Mouse (Mus musculus) ES-E14 (cell line): ENCODE measurements around the gene Cap2. TPM values are rescaled to one million over a fixed set of nuclear protein-coding genes. Genes with fewer than 3 reads are reported as not detected.

Source experiments
- DNase-seq: peaks from one replicate; pipeline ENCODE4 v3.0.0-alpha.2; 2013; ENCODE audit warnings: low read depth, low spot score
- H3K27ac ChIP-seq: 2 replicates; pipeline ENCODE4 v1.5.1; 2012; ENCODE audit warnings: low read depth, mild to moderate bottlenecking, low read length, moderate library complexity, mixed read lengths; ENCODE audit not compliant: poor library complexity, insufficient read depth, severe bottlenecking
- H3K36me3 ChIP-seq: 2 replicates; pipeline ENCODE4 v1.6.1; 2012; ENCODE audit warnings: mild to moderate bottlenecking, low read length, moderate library complexity, mixed read lengths; ENCODE audit not compliant: control insufficient read depth, poor library complexity, insufficient read depth, severe bottlenecking
- H3K4me1 ChIP-seq, 2 experiments: fragments of 150-350 bp in 1 of 2; sonication (generic) in 1 of 2; 2 replicates each; pipeline ENCODE4 v1.6.1; 2012; ENCODE audit warnings: low read length in 2 of 2, mild to moderate bottlenecking in 1 of 2, mixed read lengths in 1 of 2; ENCODE audit not compliant: control insufficient read depth in 2 of 2, insufficient read depth in 2 of 2, poor library complexity in 1 of 2
- H3K4me3 ChIP-seq, 2 experiments: fragments of 150-350 bp in 1 of 2; sonication (generic) in 1 of 2; 2 replicates each; pipeline ENCODE4 v1.5.1; 2012; ENCODE audit warnings: low read length in 2 of 2, low read depth in 1 of 2, mild to moderate bottlenecking in 1 of 2, mixed read lengths in 1 of 2; ENCODE audit not compliant: insufficient read depth in 1 of 2, poor library complexity in 1 of 2, severe bottlenecking in 1 of 2
- H3K9ac ChIP-seq: 2 replicates; pipeline ENCODE4 v1.6.1; 2012; ENCODE audit warnings: low read depth, mild to moderate bottlenecking, low read length, mixed read lengths; ENCODE audit not compliant: poor library complexity, insufficient read depth, severe bottlenecking
- H3K9me3 ChIP-seq: fragments of 150-350 bp; sonication (generic); 2 replicates; pipeline ENCODE4 v1.6.1; 2012; ENCODE audit warnings: low read depth, mild to moderate bottlenecking, low read length; ENCODE audit not compliant: control insufficient read depth, insufficient read depth
- CHD2 ChIP-seq: IDR thresholded peaks from 2 replicates; pipeline ENCODE4 v1.6.1; 2014; ENCODE audit warnings: mild to moderate bottlenecking, low read depth, low read length, inconsistent platforms
- HCFC1 ChIP-seq: IDR thresholded peaks from 2 replicates; pipeline ENCODE4 v1.6.1; 2012; ENCODE audit warnings: low read length, inconsistent platforms, borderline replicate concordance; ENCODE audit not compliant: insufficient read depth
- MAFK ChIP-seq: IDR thresholded peaks from 2 replicates; pipeline ENCODE4 v1.6.1; 2014; ENCODE audit warnings: mild to moderate bottlenecking, low read depth, low read length, inconsistent platforms; ENCODE audit not compliant: insufficient read depth
- ZC3H11A ChIP-seq: IDR thresholded peaks from 2 replicates; pipeline ENCODE4 v1.6.1; 2012; ENCODE audit warnings: low read depth, mild to moderate bottlenecking, inconsistent platforms, low read length, borderline replicate concordance
- ZNF384 ChIP-seq: IDR thresholded peaks from 2 replicates; pipeline ENCODE4 v1.6.1; 2012; ENCODE audit warnings: low read depth, low read length, inconsistent platforms
- in situ Hi-C, 2 experiments: fragments of 600-800 bp; cut with MboI; formaldehyde crosslinking; loops; one replicate each; pipeline ENCODE4 v1.15.1; 2025; ENCODE audit warnings: low sequenced_read_pairs in 2 of 2, inconsistent platforms in 1 of 2; ENCODE audit not compliant: unreplicated experiment in 2 of 2
- total RNA-seq: library from RNA; depleted of rRNA; stranded (reverse); fragments of 300-350 nt; gene quantifications from 2 replicates; pipeline ENCODE4 v1.2.3, GENCODE M21; 2012

Cap2 gene
- total RNA-seq, 1 experiment, result 5.1 TPM

DNA sequence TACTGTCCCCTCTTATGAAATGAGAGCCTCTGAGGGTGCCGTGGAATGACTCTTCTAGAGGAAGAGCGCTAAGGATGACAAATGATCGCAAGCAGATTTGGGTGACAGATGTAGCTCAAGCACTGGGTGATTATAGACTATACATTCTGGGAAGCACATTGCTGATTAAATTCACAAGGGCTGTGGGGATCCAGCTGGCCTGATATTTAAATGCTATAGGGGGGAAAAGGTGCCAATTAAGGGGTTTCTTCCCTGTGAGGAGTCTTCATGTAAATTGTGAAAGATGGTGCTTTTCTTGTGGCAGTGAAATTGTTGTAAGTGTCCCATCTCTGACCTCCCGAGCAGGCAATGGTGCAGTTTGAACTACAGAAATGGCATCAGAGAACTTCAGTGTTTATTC is 73.1 kb downstream of the Cap2 start:
- TF ChIP-seq ZC3H11A, result no peak
- no peak for TF ChIP-seq MAFK
- TF ChIP-seq HCFC1, result no peak
- no peak for TF ChIP-seq CHD2
- TF ChIP-seq ZNF384, result no peak
- in situ Hi-C loops, result no loop called here

DNA sequence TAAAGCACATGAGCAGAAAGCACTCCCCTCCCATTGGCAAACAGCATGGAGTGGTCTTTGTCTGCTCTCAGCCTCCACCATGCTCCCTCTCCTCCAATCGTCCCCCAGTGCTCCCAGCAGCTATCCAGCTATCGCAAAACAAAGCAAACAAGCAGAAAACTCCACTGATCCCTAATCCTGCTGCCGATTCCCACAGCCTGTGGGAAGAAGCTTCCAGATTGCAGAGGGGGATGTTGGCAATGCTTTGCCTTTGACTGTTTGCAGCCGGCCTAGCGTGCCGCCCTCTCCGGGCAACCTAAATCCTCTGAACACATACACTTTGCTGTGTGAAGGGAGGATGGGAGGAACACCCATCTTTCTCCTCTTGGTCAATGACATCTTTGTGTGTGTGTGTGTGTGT is 83.2 kb downstream of the Cap2 start:
- Histone ChIP-seq H3K9me3 (no peaks in the 10 kb centered on the region), H3K4me3 (no peak overlapping the region), H3K27ac (no peak overlapping the region), H3K4me1 (no peaks in the 10 kb centered on the region), H3K9ac (no peak overlapping the region), H3K36me3 (no peaks in the 10 kb centered on the region)
- in situ Hi-C loops, result no loop called here
- DNase-seq, result no peak
- TF ChIP-seq CHD2 (no peak), ZC3H11A (no peak), HCFC1 (no peak), ZNF384 (no peak), MAFK (no peak)

More for the DNA sequence above, 73.1 kb downstream of the Cap2 start:
- Histone ChIP-seq H3K4me1 (no peaks in the 10 kb centered on the region), H3K36me3 (no peaks in the 10 kb centered on the region), H3K4me3 (no peak overlapping the region), H3K9me3 (no peaks in the 10 kb centered on the region), H3K27ac (no peak overlapping the region), H3K9ac (no peak overlapping the region)
- no peak for DNase-seq

DNA sequence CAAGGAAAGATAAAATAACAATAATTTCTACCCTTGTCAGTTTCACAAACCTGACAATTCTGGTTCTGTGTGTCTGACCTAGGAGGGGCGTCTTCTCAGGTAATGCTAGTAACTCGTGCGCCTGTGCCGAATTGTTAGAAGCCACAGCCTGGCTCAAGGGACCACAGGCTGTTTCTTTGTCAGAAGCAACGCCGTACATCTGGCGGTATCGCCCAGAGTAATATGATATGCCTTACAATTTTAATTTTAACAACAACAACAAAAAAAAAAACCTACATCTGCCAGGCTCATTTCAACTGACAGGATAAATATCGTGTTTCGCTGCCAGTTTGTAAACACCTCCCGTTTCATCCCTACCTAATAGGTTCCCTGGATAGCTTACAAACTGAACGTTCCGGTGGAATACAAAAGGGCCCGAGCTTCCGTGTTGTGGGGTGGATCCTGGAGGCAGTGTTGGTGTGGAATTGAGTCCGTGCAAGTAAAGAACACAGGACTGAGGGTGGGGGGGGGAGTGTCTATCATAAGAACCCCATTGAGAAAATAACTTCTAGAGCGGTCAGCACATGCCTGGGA is 86.2 kb downstream of the Cap2 start:
- Histone ChIP-seq H3K9me3 (no peaks in the 10 kb centered on the region), H3K4me3 (no peak overlapping the region), H3K9ac (no peak overlapping the region), H3K4me1 (no peaks in the 10 kb centered on the region), H3K36me3 (no peaks in the 10 kb centered on the region), H3K27ac (no peak overlapping the region)
- DNase-seq, result no peak
- TF ChIP-seq ZC3H11A, result no peak
- in situ Hi-C loops, result no loop called here

DNA sequence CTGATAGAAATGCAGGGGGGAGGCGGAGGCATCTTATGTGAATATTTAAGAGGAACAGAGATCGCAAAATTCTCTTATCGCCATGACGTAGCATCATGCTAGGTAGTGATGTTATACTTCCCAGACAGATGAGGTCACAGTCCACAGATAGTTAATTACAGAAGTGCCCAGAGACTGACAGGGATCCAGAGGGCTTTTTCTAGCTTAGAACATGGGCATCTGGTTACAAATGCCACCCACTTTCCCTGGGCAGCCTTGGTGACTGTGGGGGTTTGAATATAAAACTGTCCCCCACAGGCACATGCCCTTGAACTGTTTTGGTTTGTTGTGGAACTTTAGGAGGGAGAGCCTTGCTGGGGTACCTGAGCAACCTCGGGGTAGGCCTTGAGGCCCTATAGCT is 87.0 kb downstream of the Cap2 start:
- TF ChIP-seq CHD2 (no peak), HCFC1 (no peak), ZC3H11A (no peak), ZNF384 (no peak)
- H3K27ac ChIP-seq, result no peak overlapping the region
- no peaks in the 10 kb centered on the region for H3K36me3 ChIP-seq
- DNase-seq, result no peak
- H3K9me3 ChIP-seq, result no peaks in the 10 kb centered on the region
- no peaks in the 10 kb centered on the region for H3K4me1 ChIP-seq
- in situ Hi-C loops, result no loop called here
- no peak overlapping the region for H3K9ac ChIP-seq
- H3K4me3 ChIP-seq, result no peak overlapping the region

DNA sequence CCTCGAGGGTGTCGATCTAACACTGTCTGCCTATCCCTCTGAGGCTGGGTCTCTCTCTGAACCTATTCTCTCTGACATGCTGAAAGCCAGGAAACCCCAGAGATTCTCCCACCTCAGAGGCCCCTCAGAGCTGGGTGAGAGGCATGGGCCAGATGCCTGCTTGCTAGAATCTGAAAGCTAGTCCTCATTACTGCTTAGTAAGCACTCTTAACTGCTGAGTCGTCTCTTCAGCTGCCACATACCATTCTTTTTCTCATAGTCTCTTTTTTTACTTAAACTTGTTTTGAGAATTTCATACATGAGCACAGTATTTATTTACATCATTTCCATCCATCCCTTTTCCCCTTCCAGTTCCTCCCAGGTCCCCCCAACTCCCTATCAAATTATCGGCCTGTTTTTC is 89.2 kb downstream of the Cap2 start:
- in situ Hi-C loops, result no loop called here
- H3K9ac ChIP-seq, result no peak overlapping the region
- H3K27ac ChIP-seq, result no peak overlapping the region
- H3K9me3 ChIP-seq, result no peaks in the 10 kb centered on the region
- no peaks in the 10 kb centered on the region for H3K4me1 ChIP-seq
- peak; percentile 68 for TF ChIP-seq MAFK
- TF ChIP-seq HCFC1, result no peak
- TF ChIP-seq ZNF384, result no peak
- no peak for DNase-seq
- H3K4me3 ChIP-seq, result no peak overlapping the region
- H3K36me3 ChIP-seq, result no peaks in the 10 kb centered on the region
